ENCODE assay signal across 9 mouse cellular contexts in the genomic region with DNA sequence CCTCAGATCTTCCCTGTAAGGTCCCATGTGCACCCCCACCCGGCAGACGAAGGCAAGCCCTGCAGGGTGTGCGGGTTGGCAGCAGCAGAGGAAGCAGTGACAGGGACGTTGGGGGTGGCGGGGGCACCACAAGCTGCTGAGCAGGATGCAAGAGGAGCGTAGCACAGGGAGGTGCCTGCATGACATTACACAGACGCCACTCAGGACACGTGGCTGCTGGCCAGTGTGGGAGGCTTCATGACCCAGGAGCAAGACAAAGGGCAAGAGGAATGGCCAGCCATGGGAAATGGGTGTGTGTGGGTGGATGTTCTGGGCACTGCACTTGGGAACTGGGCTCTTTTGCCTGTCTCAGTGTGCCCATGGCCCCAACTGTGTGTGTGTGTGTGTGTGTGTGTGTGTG. TPM values are rescaled to one million over a fixed set of nuclear protein-coding genes. Genes with fewer than 3 reads are reported as not detected.
DNase-seq lines count a peak whose midpoint lies in the region; ATAC-seq and TF ChIP-seq lines count a peak whose summit lies in the region.
"Had no signal": no experiment of that assay in that cellular context is flagged by ENCODE, and none has a peak within 500 bp of the region (broad histone marks: within the 10 kb centered on the region; RNA-seq: fewer than 3 reads in every experiment).

No protein-coding gene starts in this region.

- TF ChIP-seq EP300 in heart, adult 2 months (IDR thresholded peaks at IDR 0.05; ENCODE audit: insufficient read depth, low read depth, low read length) = peak; percentile 50; the same call in 1 of the 2 replicates

- DNase-seq in kidney, adult 18-20 months = peak; percentile 69
- DNase-seq in heart, adult 2 months = peak in 1 of 2 experiments; percentile 75
- peak; percentile 64 for DNase-seq in kidney, postnatal 10 days
- peak; percentile 89 for DNase-seq in lung, postnatal 36 days
- no peak for DNase-seq in cerebellum, postnatal 14 days
- DNase-seq in urinary bladder, postnatal 25 days (ENCODE audit: low spot score) = no peak
- DNase-seq in cerebellum, adult 11 months = no peak

- intact Hi-C loops in heart, adult 2 months (cut with DNase I) = loop anchor here (5.0 kb wide), 2 partner anchors 37 to 177 kb away; no protein-coding TSS in a partner anchor

- no peaks in the 10 kb centered on the region for H3K9me3 ChIP-seq in kidney, embryonic 14.5 days (ENCODE audit: control insufficient read depth, low read length)

- H3K36me3 ChIP-seq in kidney, embryonic 14.5 days (ENCODE audit: control insufficient read depth, insufficient read depth, low read length) = peaks cover 41% of the 10 kb centered on the region
- H3K36me3 ChIP-seq in heart, adult 2 months (ENCODE audit: control insufficient read depth, insufficient read depth, low read length) = no peaks in the 10 kb centered on the region

- H3K27ac ChIP-seq in kidney, embryonic 14.5 days (ENCODE audit: low read depth, low read length) = no peak overlapping the region
- H3K27ac ChIP-seq in heart, adult 2 months = no peak overlapping the region
- H3K27ac ChIP-seq: macrophage had no signal

- TF ChIP-seq CTCF in heart, adult 2 months (IDR thresholded peaks at IDR 0.05) = no peak

- H3K27me3 ChIP-seq in kidney, embryonic 14.5 days (ENCODE audit: control insufficient read depth, insufficient read depth, low read length) = no peaks in the 10 kb centered on the region
- no peaks in the 10 kb centered on the region for H3K27me3 ChIP-seq in heart, adult 2 months (ENCODE audit: control insufficient read depth, insufficient read depth, low read length)

- no peak overlapping the region for H3K4me2 ChIP-seq in kidney, embryonic 14.5 days (replicated peaks; ENCODE audit: low read depth, low read length)

- no peak overlapping the region for H3K9ac ChIP-seq in kidney, embryonic 14.5 days (ENCODE audit: low read depth, low read length)
- no peak overlapping the region for H3K9ac ChIP-seq in heart, adult 2 months (ENCODE audit: low read depth, low read length)

- WGBS in kidney, embryonic 14.5 days = 79% methylated on average over 8 of the region's 8 CpGs
- WGBS in heart, adult 2 months = 26% methylated on average over 8 of the region's 8 CpGs

- no peak for TF ChIP-seq POLR2A in heart, adult 2 months (IDR thresholded peaks at IDR 0.05; ENCODE audit: insufficient read depth, low read depth, low read length)

- no peaks in the 10 kb centered on the region for H3K79me2 ChIP-seq in heart, adult 2 months (replicated peaks; ENCODE audit: control insufficient read depth, insufficient read depth, low read length)

- ATAC-seq in kidney, embryonic 14.5 days (ENCODE audit: low FRiP score, low TSS enrichment) = no peak

- H3K4me3 ChIP-seq in kidney, embryonic 14.5 days (ENCODE audit: low read length) = no peak overlapping the region
- H3K4me3 ChIP-seq in heart, adult 2 months = no peak overlapping the region

- no peaks in the 10 kb centered on the region for H3K4me1 ChIP-seq in kidney, embryonic 14.5 days (ENCODE audit: control insufficient read depth, insufficient read depth, low read length)
- H3K4me1 ChIP-seq in heart, adult 2 months (ENCODE audit: control insufficient read depth, insufficient read depth, low read length) = peaks cover 8% of the 10 kb centered on the region

RNA-seq across cellular contexts. Expression of a gene that starts 12.9 kb away (rescaled TPM):
- polyA plus RNA-seq in kidney, embryonic 14.5 days (2014; fragmentation: Nextera tagmentation; extraction: Ambion mirVana) = 17.7 and 22.3 TPM in 2 replicates
- 10 to 100 TPM; 76.8 to 91.3 TPM for total RNA-seq in heart, adult 2 months (2021)
- polyA plus RNA-seq in heart, adult 2 months (2012; rRNA removed) = 81.9 and 100 TPM in 2 replicates
- polyA plus RNA-seq: macrophage had no signal

RNA-seq across cellular contexts. Expression of a gene that starts 34.4 kb away (rescaled TPM):
- polyA plus RNA-seq in kidney, embryonic 14.5 days (2014; fragmentation: Nextera tagmentation; extraction: Ambion mirVana) = 203 and 216 TPM in 2 replicates
- total RNA-seq in heart, adult 2 months (2021) = 100 to 1,000 TPM; 117 to 143 TPM
- 56.3 and 60.0 TPM in 2 replicates for polyA plus RNA-seq in heart, adult 2 months (2012; rRNA removed)

RNA-seq across cellular contexts. Expression of a gene that starts 58.0 kb away (rescaled TPM):
- polyA plus RNA-seq in kidney, embryonic 14.5 days (2014; fragmentation: Nextera tagmentation; extraction: Ambion mirVana) = 811 and 907 TPM in 2 replicates
- total RNA-seq in heart, adult 2 months (2021) = 100 to 1,000 TPM; 170 to 195 TPM
- polyA plus RNA-seq in heart, adult 2 months (2012; rRNA removed) = 312 and 325 TPM in 2 replicates

Comparison
In these comparisons a context has a peak if more than half of its experiments do, and no peak if none do; other contexts are left out.
1. DNase-seq: peak in kidney, adult 18-20 months (single experiment), kidney, postnatal 10 days (single experiment) and lung, postnatal 36 days (single experiment); none in cerebellum, postnatal 14 days (0 of 2), urinary bladder, postnatal 25 days (single experiment) and cerebellum, adult 11 months (single experiment).